Mouse (Mus musculus): ENCODE data around the gene Efna4.

Efna4 gene

DNA sequence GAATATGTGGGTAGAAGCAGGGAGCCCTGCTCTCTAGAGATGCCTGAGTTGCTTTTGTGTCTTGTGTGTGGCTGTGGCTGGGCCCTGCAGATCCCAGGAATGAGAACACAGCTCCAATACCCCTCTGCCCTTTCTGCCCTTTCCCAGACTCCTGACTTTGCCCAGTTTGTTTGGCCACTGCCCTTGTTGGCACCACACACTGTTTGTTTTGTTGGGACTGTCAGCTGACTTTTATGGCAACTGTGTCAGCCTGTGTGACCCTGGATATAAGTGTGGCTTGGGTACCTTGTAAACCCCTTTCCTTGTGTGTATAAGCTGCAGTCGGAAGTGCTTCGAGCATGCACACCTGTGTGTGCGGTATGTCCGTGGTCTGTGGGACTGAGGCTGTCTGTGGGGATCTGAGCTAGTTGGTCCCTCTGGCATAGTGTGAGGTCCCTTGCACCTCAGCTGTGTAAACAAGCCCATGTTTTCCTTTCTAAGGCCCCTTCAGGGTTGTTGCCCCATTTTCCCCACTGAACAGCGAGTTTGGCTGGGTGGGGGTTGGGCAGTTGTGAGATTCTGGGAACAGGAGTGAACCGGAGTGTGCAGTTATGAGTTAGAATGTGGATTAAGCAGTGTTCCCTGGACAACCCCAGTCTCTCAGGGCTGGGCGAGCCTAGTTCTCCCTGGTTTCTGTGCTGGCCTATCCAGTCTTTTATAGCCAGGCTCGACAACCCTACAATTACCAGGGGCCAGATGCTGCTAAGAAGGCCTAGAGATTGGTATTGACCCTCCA lies 32.1 kb downstream of the Efna4 start:
- no peak for DNase-seq (ENCODE audit: low spot score in 2 of 2)

DNA sequence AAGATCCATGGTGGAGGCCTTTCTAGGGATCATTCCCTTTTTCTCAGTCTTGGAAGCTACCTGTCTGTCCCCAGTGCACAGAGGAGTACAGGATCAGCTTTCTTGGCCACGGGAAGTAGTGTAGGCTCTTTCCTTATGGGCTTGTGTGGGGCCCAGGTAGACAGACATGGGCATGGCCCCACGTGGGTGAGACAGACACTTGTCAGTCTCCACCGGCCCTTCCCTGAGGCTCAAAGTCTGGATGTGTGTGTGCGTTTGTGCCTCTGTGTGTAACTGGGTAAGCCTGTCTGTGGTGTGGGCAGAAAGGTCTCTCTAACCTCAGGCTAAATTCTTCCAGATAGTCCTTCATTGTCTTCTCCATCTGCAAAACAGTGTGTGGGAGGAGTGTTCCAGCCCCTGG lies 32.7 kb downstream of the Efna4 start:
- no peak for DNase-seq (ENCODE audit: low spot score in 2 of 2)

DNA sequence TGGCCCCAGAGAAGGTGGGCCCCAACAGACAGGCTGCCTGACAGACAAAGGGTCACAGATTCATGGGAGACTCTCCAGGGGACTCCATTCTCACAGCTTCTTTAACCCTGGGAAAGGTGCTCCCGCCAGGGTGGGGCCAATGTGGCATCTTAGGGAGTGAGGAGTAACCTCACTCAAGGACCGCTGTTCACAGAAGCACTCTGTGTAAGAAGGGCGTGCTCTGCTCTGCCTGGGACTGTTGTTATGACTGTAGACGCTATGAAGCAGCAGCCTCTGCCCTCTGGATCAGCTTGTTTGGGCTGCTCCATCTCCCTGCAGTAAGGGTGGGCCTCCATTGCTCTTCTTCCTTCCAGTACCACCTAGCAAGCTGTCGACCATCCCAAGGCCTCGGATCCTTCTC lies 33.4 kb downstream of the Efna4 start:
- no peak for DNase-seq (ENCODE audit: low spot score in 2 of 2)

DNA sequence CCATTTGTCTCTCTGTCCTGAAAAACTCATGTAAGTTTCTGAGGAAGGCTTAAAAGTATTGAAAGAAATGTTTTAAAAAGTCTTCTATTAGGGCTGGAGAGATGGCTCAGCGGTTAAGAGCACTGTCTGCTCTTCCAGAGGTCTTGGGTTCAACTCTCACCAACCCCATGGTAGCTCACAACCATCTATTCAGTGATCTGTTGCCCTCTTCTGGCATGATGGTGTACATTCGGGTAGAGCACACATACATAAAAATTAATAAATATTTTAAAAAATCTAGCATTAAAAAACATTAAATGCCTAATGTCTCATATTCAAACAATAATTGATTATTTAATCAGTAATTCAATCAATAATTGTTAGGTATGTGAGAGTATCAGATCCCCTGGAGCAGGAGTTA lies 37.3 kb downstream of the Efna4 start:
- no peak for DNase-seq (ENCODE audit: low spot score in 2 of 2)

DNA sequence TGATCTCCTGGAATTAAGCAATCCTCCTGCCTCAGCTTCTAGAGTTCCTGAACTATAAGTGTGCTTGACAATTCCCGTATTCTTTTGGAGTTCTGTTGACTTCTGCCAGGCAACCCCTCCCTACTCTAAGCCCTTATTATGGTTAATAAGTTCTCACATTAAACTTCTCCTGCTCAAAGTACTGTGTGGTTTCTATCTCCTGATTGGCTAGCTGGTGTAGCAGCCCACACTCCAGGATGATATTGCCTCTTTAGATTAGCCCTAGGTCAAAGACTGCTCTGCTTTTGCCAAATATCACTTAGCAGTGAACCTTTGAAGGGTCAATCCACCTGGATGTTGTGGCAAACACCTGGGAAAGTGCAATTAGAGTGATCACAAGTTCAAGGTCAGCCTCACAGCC lies 37.8 kb downstream of the Efna4 start:
- no peak for DNase-seq (ENCODE audit: low spot score in 2 of 2)

DNA sequence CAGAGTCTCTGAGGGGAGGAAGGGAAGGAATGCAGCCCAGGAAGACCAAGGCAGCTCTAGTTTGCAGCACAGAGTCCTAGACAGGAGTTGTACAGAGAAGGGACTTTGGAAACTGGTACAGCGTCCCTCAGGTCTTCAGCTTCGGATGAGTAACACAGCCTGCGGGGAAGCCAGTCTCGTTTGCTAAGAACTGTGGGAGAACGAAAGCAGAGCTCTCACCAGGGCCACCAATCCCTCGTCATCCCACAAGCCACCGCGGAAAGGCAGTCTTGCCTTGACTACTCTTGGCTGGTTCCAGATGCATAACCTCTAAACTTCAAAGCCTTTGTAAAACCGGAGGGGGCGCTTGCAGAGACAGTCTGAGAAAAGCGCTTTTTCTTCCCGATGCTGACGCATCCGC lies 38.3 kb downstream of the Efna4 start:
- DNase-seq (ENCODE audit: low spot score in 2 of 2): no peak

DNA sequence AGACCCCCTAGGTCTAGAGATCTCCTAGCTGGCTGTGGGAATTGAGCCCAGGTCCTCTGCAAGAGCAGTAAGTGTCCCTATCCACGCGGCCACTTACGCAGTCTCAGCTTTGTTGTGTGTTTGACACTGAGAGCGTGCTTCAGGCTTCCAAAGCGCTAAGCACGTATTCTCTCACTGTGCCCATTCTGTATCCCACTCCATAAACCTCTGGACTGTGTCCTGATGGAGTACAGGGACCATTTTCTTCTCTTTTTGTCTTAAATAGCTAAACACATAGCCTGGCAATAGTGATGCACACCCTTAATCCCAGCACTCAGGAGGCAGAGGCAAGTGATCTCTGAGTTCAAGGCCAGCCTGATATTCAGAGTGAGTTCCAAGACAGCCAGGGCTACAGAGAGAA lies 38.9 kb downstream of the Efna4 start:
- DNase-seq (ENCODE audit: low spot score in 2 of 2): no peak

DNA sequence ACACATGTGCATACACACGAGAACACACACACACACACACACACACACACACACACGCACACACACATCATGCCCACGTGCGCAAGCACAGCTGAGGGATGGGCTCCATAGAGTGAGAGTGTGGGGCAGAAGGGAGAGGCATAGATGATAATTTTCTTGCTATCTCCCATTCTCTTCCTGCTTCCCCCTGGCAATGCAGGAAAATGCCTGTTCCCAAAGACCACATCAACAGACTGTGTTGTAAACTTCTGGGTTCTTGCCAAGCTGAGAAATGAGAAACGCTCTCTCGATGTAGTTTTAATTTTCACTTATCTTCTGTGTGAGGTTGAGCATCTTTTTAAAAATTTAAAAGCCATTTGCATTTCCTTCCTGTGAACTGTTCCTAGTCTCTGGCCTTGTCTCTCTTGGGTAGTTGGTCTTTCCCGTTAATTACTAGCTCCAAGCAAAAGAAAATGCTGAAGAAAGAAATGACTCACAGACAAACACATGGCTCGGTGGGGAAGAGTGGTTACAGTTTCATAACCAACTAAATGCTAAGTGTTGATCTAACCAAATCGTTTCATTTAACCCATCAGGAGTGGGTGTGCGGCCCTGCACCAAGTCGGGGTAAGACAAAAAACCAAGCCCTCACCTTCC lies 40.9 kb downstream of the Efna4 start:
- DNase-seq (ENCODE audit: low spot score in 2 of 2): no peak

DNA sequence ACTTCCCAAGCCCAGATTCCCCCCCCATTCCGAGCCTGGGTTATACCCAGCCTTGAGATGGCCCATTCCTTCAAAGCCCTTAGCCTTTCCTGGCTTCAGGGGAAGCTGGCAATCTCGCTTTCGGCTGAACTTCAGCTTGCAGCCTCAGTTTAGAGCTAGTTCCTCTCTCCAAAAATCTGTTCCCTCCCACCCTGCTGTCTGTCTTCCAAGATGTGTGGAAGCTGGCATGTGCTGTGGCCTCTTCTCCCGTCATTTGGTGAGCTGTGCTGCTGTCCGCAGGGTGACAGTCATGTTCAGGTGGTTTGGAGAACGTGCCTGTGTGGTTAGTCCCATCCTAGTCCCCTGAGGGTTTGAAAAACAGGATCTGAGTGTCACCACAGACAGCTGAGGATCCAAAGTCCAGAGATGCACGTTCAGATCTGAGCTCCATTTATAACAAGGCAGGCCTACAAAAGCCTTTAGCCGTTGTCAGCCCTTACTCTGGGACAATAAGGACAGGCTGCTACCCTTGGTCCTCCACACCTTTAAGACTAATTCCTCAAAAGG lies 42.1 kb downstream of the Efna4 start:
- no peak for DNase-seq (ENCODE audit: low spot score in 2 of 2)

DNA sequence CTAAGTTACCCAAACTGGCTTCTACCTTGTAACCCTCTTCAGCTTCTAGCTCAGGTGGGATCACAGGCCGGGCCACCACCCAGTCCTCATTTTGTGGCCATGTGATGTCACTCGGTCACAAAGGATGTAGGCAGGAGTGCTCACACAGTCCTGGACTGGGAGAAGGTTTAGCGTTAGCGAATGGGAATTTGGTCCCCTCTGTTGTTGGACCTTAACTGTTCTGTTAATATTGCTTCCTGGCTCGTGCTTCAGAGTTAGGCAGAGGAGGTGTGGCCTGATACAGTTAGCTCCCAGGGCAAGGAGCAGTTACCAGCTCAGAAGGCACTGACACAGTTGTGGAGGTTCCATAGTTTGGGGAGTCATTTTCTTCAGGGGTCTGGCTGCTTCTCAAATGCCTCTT lies 43.6 kb downstream of the Efna4 start:
- no peak for DNase-seq (ENCODE audit: low spot score in 2 of 2)

DNA sequence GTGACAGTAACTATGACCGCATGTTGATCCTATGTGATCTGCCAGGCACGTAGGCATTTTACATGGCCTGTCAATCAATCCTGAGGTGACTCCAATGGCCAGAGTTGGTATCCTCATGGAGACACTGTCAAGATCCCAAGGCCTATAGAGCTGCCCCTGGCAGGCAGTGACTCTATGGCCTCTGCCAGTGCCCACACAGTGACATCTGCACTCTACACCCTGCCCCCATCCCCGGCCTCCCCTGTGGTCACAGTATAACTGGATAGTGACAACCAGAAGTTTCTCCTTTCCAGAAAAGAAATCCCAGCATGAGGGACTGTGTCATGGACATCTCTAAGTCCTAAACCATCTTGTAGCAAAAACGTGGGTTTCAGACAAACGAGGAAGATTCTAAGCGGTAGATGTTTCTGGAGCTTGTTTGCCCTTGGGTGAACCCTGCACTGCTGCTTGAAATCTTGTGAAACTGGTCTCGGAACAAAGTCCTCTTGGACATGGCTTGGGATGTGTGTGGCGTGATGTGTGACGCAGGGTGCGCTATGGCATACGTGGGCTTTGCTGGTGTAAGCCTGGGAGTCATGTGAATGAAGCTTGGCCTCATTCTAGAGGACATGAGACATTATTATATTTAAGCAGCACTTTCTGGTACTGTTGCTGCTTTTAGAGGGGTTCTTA lies 44.4 kb downstream of the Efna4 start:
- no peak for DNase-seq (ENCODE audit: low spot score in 2 of 2)

DNA sequence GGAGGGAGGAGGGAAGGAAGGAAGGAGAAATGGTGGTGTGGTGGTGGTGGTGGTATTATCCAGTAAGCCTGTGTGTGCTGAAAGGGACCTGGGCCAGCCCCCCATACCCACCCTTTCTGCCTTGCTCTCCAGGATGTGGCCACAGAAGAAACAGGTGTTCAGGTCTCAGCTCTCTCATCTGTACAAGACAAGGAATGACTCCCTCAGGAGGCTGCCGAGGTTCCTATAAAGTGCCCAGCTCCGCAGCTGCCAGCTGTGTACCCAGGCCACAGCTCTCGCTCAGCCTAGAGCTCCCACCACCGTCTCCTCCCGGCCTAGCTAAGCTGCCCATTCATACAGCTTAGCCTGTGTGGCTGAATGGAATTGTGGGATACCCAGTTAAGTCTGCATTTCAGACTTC lies 45.5 kb downstream of the Efna4 start:
- no peak for DNase-seq (ENCODE audit: low spot score in 2 of 2)

DNA sequence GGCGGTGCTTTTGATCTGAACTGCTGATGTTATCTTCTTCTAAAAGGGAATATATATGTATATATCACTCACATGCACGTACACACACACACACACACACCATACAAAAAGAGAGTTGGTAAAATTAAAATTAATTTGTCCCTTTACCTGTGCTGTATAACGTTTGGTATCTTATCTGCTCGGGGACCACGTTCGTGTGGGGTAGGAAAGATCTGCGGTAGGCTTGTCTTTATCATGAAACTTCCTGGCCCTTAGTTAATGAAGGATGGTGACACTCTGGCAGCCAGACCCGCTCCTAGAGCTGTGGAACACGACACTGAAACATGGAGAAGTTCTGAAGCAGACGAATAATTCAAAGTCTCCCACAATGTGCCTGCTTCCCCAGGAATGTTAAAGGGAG lies 46.0 kb downstream of the Efna4 start:
- DNase-seq (ENCODE audit: low spot score in 2 of 2): no peak

DNA sequence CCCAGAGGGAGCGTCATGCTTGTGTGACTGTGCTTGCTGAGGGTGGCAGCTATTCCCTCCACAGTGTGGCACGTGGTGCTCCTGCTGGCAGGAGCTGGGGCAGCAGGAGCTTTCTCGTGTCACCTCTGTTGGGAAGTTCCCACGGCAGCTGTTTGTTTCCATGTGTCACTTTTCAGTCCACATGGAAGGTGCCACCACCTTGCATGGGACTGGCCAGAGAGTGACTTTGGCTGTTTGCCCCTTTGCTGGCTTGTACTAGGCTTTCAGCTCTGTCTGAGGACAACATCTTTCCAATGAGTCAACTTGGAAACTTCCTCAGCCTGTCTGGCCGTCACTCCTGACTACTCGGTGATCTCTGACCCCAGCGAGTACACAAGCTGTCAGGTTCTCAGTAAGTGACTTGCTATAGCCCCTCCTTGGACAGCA lies 49.3 kb downstream of the Efna4 start:
- no peak for DNase-seq (ENCODE audit: low spot score in 2 of 2)

DNA sequence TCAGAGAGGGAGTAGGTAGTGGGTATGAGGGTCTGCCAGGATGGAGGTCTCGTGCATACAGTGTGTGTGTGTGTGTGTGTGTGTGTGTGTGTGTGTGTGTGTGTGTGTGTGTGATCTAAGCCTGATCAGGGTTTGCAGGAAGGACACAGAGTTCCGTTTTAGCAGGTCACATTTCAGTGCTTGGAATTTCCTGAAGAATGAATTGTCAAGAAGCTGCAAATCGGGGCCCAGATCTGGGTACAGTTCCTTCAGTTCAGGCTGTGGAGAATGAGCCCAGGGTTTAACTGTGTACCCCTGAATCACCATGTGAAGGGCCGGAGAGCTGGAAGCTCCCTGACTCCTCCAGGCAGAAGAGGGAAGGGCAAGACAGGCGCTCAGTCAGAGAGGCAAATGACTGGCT lies 50.5 kb downstream of the Efna4 start:
- no peak for DNase-seq (ENCODE audit: low spot score in 2 of 2)

DNA sequence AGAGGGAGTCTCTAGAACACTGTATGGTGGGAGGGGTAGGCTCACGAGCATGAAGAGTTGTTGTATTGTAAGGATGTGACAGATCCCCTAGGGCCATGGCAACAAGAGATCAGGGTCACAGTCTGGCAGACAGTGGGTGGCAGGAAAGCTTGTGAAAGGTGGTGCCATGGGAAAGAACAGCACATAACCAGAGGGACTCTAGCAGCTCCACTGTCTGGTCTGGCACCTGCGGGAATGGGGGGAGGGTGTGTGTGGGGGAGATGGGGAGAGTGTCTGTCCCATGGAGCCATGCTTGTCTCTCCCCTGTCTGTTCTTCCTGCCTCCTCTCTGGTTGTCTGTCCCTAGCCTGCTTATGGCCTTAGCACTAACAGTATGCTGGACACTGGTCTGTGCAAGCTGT lies 52.3 kb downstream of the Efna4 start:
- no peak for DNase-seq (ENCODE audit: low spot score in 2 of 2)

DNA sequence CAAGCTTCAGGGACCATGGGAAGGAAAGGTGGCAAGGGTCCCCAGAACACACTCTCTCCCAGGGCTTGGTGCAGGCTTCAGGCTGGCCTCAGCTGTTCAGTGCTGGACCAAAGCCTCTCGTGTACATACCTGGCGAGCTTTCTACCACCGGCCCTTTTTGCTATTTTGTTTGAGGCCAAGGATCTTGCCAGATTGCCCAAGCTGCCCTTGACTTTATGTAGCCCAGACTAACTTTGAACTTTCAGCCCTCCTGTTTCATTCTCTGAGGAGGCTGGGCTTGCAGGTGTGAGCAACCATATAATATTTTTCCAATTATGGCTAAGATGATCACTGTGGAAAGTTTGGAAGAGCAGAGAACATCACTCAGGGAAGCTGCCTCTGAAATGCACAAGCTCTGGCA lies 53.6 kb downstream of the Efna4 start:
- DNase-seq (ENCODE audit: low spot score in 2 of 2): no peak
